Mouse (Mus musculus) heart, postnatal 0 days (tissue): Measurements from ENCODE around the gene Ccdc115.

Experiments used
- CTCF ChIP-seq: IDR thresholded peaks from 2 replicates; pipeline ENCODE4 v1.5.1; 2016; ENCODE audit warnings: antibody characterized with exemption, control low read depth, low read depth
- EP300 ChIP-seq: IDR thresholded peaks from 2 replicates; pipeline ENCODE4 v1.6.1; 2016; ENCODE audit warnings: antibody characterized with exemption, low read depth

DNA sequence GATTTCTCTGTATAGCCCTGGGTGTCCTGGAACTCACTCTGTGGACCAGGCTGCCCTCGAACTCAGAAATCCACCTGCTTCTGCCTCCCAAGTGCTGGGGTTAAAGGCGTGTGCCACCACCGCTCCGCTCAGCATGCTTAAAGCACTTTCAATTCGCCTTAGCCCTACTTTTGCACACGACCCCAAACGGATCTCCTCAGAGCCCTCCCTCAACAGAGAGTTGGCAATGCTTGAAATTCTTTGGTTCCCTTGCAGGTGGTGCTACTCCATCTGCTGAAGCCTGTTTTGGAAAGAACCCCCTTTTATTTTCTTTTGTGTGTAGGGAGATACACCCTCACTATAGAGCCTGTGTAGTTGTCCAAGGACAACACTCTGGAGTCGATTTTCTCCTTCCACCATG lies 19.0 kb upstream of the Ccdc115 start:
- no peak for TF ChIP-seq CTCF
- TF ChIP-seq EP300, result no peak
